Mouse (Mus musculus): ENCODE results near the gene Gda. TPM values are rescaled to one million over a fixed set of nuclear protein-coding genes. Genes with fewer than 3 reads are reported as not detected.
A peak's percentile ranks its signal among the peaks of the same experiment; 100 is the strongest.

Gene Gda
- polyA plus RNA-seq, 1 experiment: 0.04 TPM

DNA sequence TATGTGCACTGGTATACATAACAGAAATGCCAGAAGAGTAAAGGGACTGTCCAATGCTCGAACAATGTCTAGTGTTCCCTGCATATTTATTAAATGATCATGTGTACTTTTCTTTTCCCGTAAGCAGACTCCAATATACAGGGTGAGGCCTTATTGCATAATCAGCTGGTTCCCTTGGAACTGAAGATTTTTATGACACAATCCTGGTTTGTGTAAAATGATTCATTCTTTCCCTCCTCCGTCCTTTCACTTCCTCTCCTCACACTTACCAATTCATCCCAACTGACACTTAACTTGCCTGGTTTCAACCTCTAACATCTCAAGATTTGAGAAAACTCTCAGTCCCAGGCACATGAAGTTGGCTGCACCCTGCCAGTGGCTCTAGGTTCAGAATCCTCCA lies 3.5 kb upstream of the Gda start:
- H3K79me2 ChIP-seq (ENCODE audit: control insufficient read depth, insufficient read depth): no peaks in the 10 kb centered on the region
- no peak for TF ChIP-seq SRF (IDR thresholded peaks at IDR 0.05; ENCODE audit: control insufficient read depth, insufficient read length, low read depth)
- no peak for TF ChIP-seq E2F4 (IDR thresholded peaks at IDR 0.05; ENCODE audit: insufficient read depth)
- TF ChIP-seq USF1 (IDR thresholded peaks at IDR 0.05; ENCODE audit: low read depth): no peak
- TF ChIP-seq CEBPB (IDR thresholded peaks at IDR 0.05; ENCODE audit: insufficient read depth, poor library complexity, severe bottlenecking): 0 out of 2 replicates have a peak, but pooled peaks have one; percentile 15
- no peak for TF ChIP-seq MAX (IDR thresholded peaks at IDR 0.05; ENCODE audit: low read depth)
- no peak overlapping the region for H3ac ChIP-seq (ENCODE audit: control insufficient read depth, insufficient read length)
- H3K4me2 ChIP-seq (ENCODE audit: low read depth): no peak overlapping the region
- H3K4me3 ChIP-seq: no peak overlapping the region
- peaks cover 7% of the 10 kb centered on the region for H3K27me3 ChIP-seq (ENCODE audit: control insufficient read depth, insufficient read depth, insufficient read length)
- no peaks in the 10 kb centered on the region for H3K36me3 ChIP-seq (ENCODE audit: control insufficient read depth, insufficient read depth)

DNA sequence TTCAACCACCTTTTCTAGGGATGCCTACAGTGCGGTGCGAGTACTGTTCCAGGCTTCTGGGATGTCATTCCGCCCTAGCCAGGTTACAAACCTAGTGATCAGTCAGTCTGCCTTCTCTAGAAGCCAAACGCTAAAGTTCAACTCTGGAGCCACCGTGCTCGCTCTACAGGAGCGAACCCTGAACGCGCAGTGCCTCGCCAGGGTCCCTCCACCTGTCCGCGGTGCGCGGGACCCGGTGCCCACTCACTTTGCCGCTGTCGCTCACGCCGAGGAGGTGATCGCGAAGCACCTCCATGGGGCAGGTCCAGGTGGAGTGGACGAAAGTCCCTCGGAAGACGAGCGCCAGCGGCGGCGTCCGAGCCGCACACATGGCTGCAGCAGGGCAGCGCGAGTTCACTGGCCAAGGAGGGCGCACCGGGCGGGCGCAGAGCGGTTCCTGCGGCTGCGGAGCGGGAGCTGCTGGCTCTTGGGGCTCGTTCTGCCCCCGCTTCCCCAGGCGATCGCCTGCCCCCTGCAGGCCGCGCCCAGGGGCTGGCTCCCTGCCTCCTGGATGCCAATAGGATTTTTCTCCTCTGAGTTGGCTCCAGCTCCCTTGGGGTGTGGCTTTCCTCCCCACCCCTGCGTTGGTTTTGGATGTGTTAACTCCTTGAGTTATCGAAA lies 994 bp downstream of the Gda start:
- Histone ChIP-seq H3ac (ENCODE audit: control insufficient read depth, insufficient read length) (no peak overlapping the region), H3K4me2 (ENCODE audit: low read depth) (peak overlapping the region; percentile 21), H3K4me3 (no peak overlapping the region), H3K36me3 (ENCODE audit: control insufficient read depth, insufficient read depth) (no peaks in the 10 kb centered on the region), H3K79me2 (ENCODE audit: control insufficient read depth, insufficient read depth) (no peaks in the 10 kb centered on the region), H3K27me3 (ENCODE audit: control insufficient read depth, insufficient read depth, insufficient read length) (peaks cover 7% of the 10 kb centered on the region)
- TF ChIP-seq CEBPB (IDR thresholded peaks at IDR 0.05; ENCODE audit: insufficient read depth, poor library complexity, severe bottlenecking) (no peak), TCF12 (IDR thresholded peaks at IDR 0.05; ENCODE audit: insufficient read depth, poor library complexity, severe bottlenecking) (no peak), POLR2AphosphoS2 (IDR thresholded peaks at IDR 0.05; ENCODE audit: insufficient read length, low read depth) (no peak), SRF (IDR thresholded peaks at IDR 0.05; ENCODE audit: control insufficient read depth, insufficient read length, low read depth) (no peak), MAX (IDR thresholded peaks at IDR 0.05; ENCODE audit: low read depth) (no peak), MYOG (IDR thresholded peaks at IDR 0.05; ENCODE audit: control insufficient read depth in 1 of 3, insufficient read depth in 1 of 3, insufficient read length in 2 of 3, low read depth in 2 of 3) (no peak), MYOD1 (IDR thresholded peaks at IDR 0.05; ENCODE audit: control insufficient read depth in 1 of 3, insufficient read length in 2 of 3, low read depth in 2 of 3) (no peak), POLR2A (IDR thresholded peaks at IDR 0.05; ENCODE audit: insufficient read length, low read depth) (no peak), REST (IDR thresholded peaks at IDR 0.05; ENCODE audit: insufficient read depth, insufficient read length) (no peak), USF1 (IDR thresholded peaks at IDR 0.05; ENCODE audit: low read depth) (no peak), E2F4 (IDR thresholded peaks at IDR 0.05; ENCODE audit: insufficient read depth) (no peak), TCF3 (IDR thresholded peaks at IDR 0.05; ENCODE audit: insufficient read length, low read depth) (no peak)

DNA sequence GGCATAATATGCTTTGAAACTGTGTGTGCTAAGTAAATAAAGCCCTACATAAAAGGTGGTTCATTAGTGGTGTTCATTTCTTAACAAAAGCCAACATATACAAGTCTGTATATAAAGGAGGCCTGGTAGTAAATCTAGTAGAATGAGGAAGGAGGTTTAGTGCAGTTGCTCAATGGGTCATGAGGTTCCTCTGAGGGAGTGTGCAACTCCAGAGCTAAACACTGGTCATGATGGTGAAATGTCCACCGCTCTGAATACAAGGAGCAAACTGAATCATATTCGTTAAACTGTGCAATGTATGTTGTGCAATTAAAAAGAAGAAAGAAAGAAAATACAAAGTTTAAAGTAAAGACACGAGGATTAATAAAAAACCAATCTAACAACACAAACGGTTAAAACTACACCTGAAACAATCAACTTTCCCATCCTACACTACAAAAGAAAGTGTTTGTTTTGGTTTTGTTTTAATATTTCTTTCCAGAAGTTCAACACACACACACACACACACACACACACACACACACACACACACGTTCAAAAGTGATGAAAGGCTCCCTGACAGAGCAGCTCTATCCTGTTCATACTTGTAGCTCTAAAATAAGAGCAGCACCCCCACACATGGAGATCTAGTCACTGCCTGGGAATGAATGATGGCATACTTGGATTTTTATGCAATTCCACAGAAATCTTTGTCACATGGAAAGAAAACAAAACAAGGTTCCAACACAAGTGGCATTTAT lies 11.9 kb downstream of the Gda start:
- Histone ChIP-seq H3K27me3 (ENCODE audit: control insufficient read depth, insufficient read depth, insufficient read length) (no peaks in the 10 kb centered on the region), H3K36me3 (ENCODE audit: control insufficient read depth, insufficient read depth) (no peaks in the 10 kb centered on the region), H3K4me3 (no peak overlapping the region), H3K79me2 (ENCODE audit: control insufficient read depth, insufficient read depth) (no peaks in the 10 kb centered on the region), H3K4me2 (ENCODE audit: low read depth) (no peak overlapping the region), H3ac (ENCODE audit: control insufficient read depth, insufficient read length) (no peak overlapping the region)
- TF ChIP-seq MYOD1 (IDR thresholded peaks at IDR 0.05; ENCODE audit: control insufficient read depth in 1 of 3, insufficient read length in 2 of 3, low read depth in 2 of 3) (no peak), USF1 (IDR thresholded peaks at IDR 0.05; ENCODE audit: low read depth) (no peak), CEBPB (IDR thresholded peaks at IDR 0.05; ENCODE audit: insufficient read depth, poor library complexity, severe bottlenecking) (no peak), REST (IDR thresholded peaks at IDR 0.05; ENCODE audit: insufficient read depth, insufficient read length) (no peak), TCF12 (IDR thresholded peaks at IDR 0.05; ENCODE audit: insufficient read depth, poor library complexity, severe bottlenecking) (no peak), TCF3 (IDR thresholded peaks at IDR 0.05; ENCODE audit: insufficient read length, low read depth) (no peak), POLR2A (IDR thresholded peaks at IDR 0.05; ENCODE audit: insufficient read length, low read depth) (no peak), E2F4 (IDR thresholded peaks at IDR 0.05; ENCODE audit: insufficient read depth) (no peak), POLR2AphosphoS2 (IDR thresholded peaks at IDR 0.05; ENCODE audit: insufficient read length, low read depth) (no peak), SRF (IDR thresholded peaks at IDR 0.05; ENCODE audit: control insufficient read depth, insufficient read length, low read depth) (no peak), MYOG (IDR thresholded peaks at IDR 0.05; ENCODE audit: control insufficient read depth in 1 of 3, insufficient read depth in 1 of 3, insufficient read length in 2 of 3, low read depth in 2 of 3) (no peak), MAX (IDR thresholded peaks at IDR 0.05; ENCODE audit: low read depth) (no peak)

DNA sequence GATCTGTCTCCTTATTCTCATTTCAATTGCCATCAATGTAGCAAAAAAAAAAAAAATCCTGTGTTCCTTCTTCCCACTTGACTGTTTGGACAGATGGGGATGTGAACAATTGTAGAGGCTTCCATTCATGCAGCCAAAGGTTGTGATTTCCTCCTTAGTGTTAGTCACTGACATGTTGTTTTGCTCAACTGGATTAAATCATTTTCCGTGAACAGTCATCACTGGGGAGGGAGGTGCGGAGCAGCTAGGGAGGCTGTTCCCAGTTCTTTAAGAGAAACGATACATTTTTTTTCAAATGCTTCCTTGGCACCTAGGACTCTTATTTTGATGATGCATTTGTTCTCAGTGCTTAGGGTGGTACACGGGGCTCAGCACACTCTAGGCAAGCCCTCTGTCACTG lies 15.8 kb downstream of the Gda start:
- H3K27me3 ChIP-seq (ENCODE audit: control insufficient read depth, insufficient read depth, insufficient read length): no peaks in the 10 kb centered on the region
- no peaks in the 10 kb centered on the region for H3K79me2 ChIP-seq (ENCODE audit: control insufficient read depth, insufficient read depth)
- no peaks in the 10 kb centered on the region for H3K36me3 ChIP-seq (ENCODE audit: control insufficient read depth, insufficient read depth)
- H3K4me2 ChIP-seq (ENCODE audit: low read depth): no peak overlapping the region
- no peak overlapping the region for H3ac ChIP-seq (ENCODE audit: control insufficient read depth, insufficient read length)
- TF ChIP-seq USF1 (IDR thresholded peaks at IDR 0.05; ENCODE audit: low read depth): no peak
- no peak for TF ChIP-seq REST (IDR thresholded peaks at IDR 0.05; ENCODE audit: insufficient read depth, insufficient read length)
- TF ChIP-seq CEBPB (IDR thresholded peaks at IDR 0.05; ENCODE audit: insufficient read depth, poor library complexity, severe bottlenecking): no peak
- TF ChIP-seq TCF12 (IDR thresholded peaks at IDR 0.05; ENCODE audit: insufficient read depth, poor library complexity, severe bottlenecking): no peak
- no peak for TF ChIP-seq SRF (IDR thresholded peaks at IDR 0.05; ENCODE audit: control insufficient read depth, insufficient read length, low read depth)
- TF ChIP-seq MYOG (IDR thresholded peaks at IDR 0.05; ENCODE audit: control insufficient read depth in 1 of 3, insufficient read depth in 1 of 3, insufficient read length in 2 of 3, low read depth in 2 of 3): no peak
- no peak for TF ChIP-seq POLR2AphosphoS2 (IDR thresholded peaks at IDR 0.05; ENCODE audit: insufficient read length, low read depth)
- no peak for TF ChIP-seq MAX (IDR thresholded peaks at IDR 0.05; ENCODE audit: low read depth)
- TF ChIP-seq E2F4 (IDR thresholded peaks at IDR 0.05; ENCODE audit: insufficient read depth): no peak
- no peak for TF ChIP-seq POLR2A (IDR thresholded peaks at IDR 0.05; ENCODE audit: insufficient read length, low read depth)
- no peak for TF ChIP-seq TCF3 (IDR thresholded peaks at IDR 0.05; ENCODE audit: insufficient read length, low read depth)
- no peak for TF ChIP-seq MYOD1 (IDR thresholded peaks at IDR 0.05; ENCODE audit: control insufficient read depth in 1 of 3, insufficient read length in 2 of 3, low read depth in 2 of 3)
- no peak overlapping the region for H3K4me3 ChIP-seq
